In genomic region chr3:51333234-51333889, GRCm38 (mm10) we compare ENCODE assay signal across 9 mouse cellular contexts. TPM values are rescaled to one million over a fixed set of nuclear protein-coding genes. Genes with fewer than 3 reads are reported as not detected.
A peak's percentile ranks its signal among the peaks of the same experiment; 100 is the strongest.
DNase-seq lines count a peak whose midpoint lies in the region; ATAC-seq and TF ChIP-seq lines count a peak whose summit lies in the region.
"Had no signal": no experiment of that assay in that cellular context is flagged by ENCODE, and none has a peak within 500 bp of the region (broad histone marks: within the 10 kb centered on the region; RNA-seq: fewer than 3 reads in every experiment).

No protein-coding gene starts in this region.

- H3K79me2 ChIP-seq in myocyte (ENCODE audit: control insufficient read depth, insufficient read depth), result peaks cover 36% of the 10 kb centered on the region

- no peak overlapping the region for H3K27ac ChIP-seq in embryonic facial prominence, embryonic 14.5 days (replicated peaks; ENCODE audit: low read depth, low read length)
- no peak overlapping the region; the same call in 1 of the 2 replicates for H3K27ac ChIP-seq in limb, embryonic 14.5 days (replicated peaks; ENCODE audit: low read depth, low read length)
- H3K27ac ChIP-seq: stomach, embryonic 15.5 days had no signal

- 0 out of 2 replicates have a peak overlapping the region, but pooled peaks have one; percentile 2 for H3K4me2 ChIP-seq in embryonic facial prominence, embryonic 14.5 days (ENCODE audit: low read depth, low read length)
- H3K4me2 ChIP-seq in limb, embryonic 14.5 days (replicated peaks; ENCODE audit: low read depth, low read length, severe bottlenecking), result peak overlapping the region; percentile 27
- peak overlapping the region; percentile 63 for H3K4me2 ChIP-seq in myocyte (ENCODE audit: low read depth)
- H3K4me2 ChIP-seq: stomach, embryonic 15.5 days had no signal

- TF ChIP-seq POLR2A in limb, embryonic 14.5 days (IDR thresholded peaks at IDR 0.05; ENCODE audit: borderline replicate concordance, extremely low read depth, insufficient read depth, insufficient read length), result no peak
- TF ChIP-seq POLR2A in myocyte (IDR thresholded peaks at IDR 0.05; ENCODE audit: insufficient read length, low read depth), result no peak

- peak; percentile 41; the same call in 1 of the 2 replicates for ATAC-seq in embryonic facial prominence, embryonic 14.5 days (ENCODE audit: low read depth)
- peak; percentile 55; the same call in 1 of the 2 replicates for ATAC-seq in limb, embryonic 14.5 days (ENCODE audit: low FRiP score, low read depth)

- no peaks in the 10 kb centered on the region for H3K4me1 ChIP-seq in embryonic facial prominence, embryonic 14.5 days (ENCODE audit: control insufficient read depth, insufficient read depth, low read length)
- H3K4me1 ChIP-seq in limb, embryonic 14.5 days (ENCODE audit: control insufficient read depth, insufficient read depth, low read length), result peaks cover 14% of the 10 kb centered on the region

- intact Hi-C loops in heart, postnatal 14 days (cut with DNase I), result no loop called here

- WGBS in embryonic facial prominence, embryonic 14.5 days, result 50% methylated on average over 10 of the region's 10 CpGs
- WGBS in limb, embryonic 14.5 days, result 33% methylated on average over 10 of the region's 10 CpGs

- no peak overlapping the region for H3K9ac ChIP-seq in embryonic facial prominence, embryonic 14.5 days (ENCODE audit: low read depth, low read length)
- H3K9ac ChIP-seq in limb, embryonic 14.5 days (ENCODE audit: low read depth, low read length, severe bottlenecking), result no peak overlapping the region
- H3K9ac ChIP-seq: stomach, embryonic 15.5 days had no signal

- H3K4me3 ChIP-seq in embryonic facial prominence, embryonic 14.5 days (ENCODE audit: low read depth, low read length), result no peak overlapping the region
- no peak overlapping the region for H3K4me3 ChIP-seq in limb, embryonic 14.5 days (replicated peaks; ENCODE audit: low read length)
- no peak overlapping the region for H3K4me3 ChIP-seq in myocyte
- H3K4me3 ChIP-seq: stomach, embryonic 15.5 days had no signal

- no peaks in the 10 kb centered on the region for H3K9me3 ChIP-seq in embryonic facial prominence, embryonic 14.5 days (ENCODE audit: control insufficient read depth, low read length)
- H3K9me3 ChIP-seq in limb, embryonic 14.5 days (ENCODE audit: control insufficient read depth, low read length), result no peaks in the 10 kb centered on the region
- H3K9me3 ChIP-seq: stomach, embryonic 15.5 days had no signal

- no peak overlapping the region for H3ac ChIP-seq in myocyte (ENCODE audit: control insufficient read depth, insufficient read length)

- H3K36me3 ChIP-seq in embryonic facial prominence, embryonic 14.5 days (ENCODE audit: control insufficient read depth, insufficient read depth, low read length), result no peaks in the 10 kb centered on the region
- no peaks in the 10 kb centered on the region for H3K36me3 ChIP-seq in limb, embryonic 14.5 days (ENCODE audit: control insufficient read depth, insufficient read depth, low read length)
- H3K36me3 ChIP-seq in myocyte (ENCODE audit: control insufficient read depth, insufficient read depth), result no peaks in the 10 kb centered on the region
- H3K36me3 ChIP-seq: stomach, embryonic 15.5 days had no signal

- no peaks in the 10 kb centered on the region for H3K27me3 ChIP-seq in embryonic facial prominence, embryonic 14.5 days (replicated peaks; ENCODE audit: control insufficient read depth, insufficient read depth, low read length)
- no peaks in the 10 kb centered on the region for H3K27me3 ChIP-seq in limb, embryonic 14.5 days (ENCODE audit: control insufficient read depth, insufficient read depth, low read length)
- no peaks in the 10 kb centered on the region for H3K27me3 ChIP-seq in myocyte (ENCODE audit: control insufficient read depth, insufficient read depth, insufficient read length)
- H3K27me3 ChIP-seq: stomach, embryonic 15.5 days had no signal

- peak; percentile 23 for DNase-seq in urinary bladder, postnatal 25 days (ENCODE audit: low spot score)
- DNase-seq in urinary bladder, postnatal 4 days (ENCODE audit: low spot score in 2 of 2), result no peak
- peak; percentile 40 for DNase-seq in embryonic facial prominence, embryonic 14.5 days (ENCODE audit: low spot score)
- peak; percentile 36 to 37 for DNase-seq in heart, postnatal 14 days
- DNase-seq in limb, embryonic 14.5 days (ENCODE audit: low spot score), result no peak
- DNase-seq in retina, embryonic 14.5 days (ENCODE audit: low spot score), result no peak
- DNase-seq in cerebellum, adult 11 months, result no peak

TF ChIP-seq in myocyte, 11 proteins besides CTCF, POLR2A, EP300 and RAD21:
- TF ChIP-seq USF1 (IDR thresholded peaks at IDR 0.05; ENCODE audit: low read depth) (peak; percentile 60), POLR2AphosphoS2 (IDR thresholded peaks at IDR 0.05; ENCODE audit: insufficient read length, low read depth) (no peak), CEBPB (IDR thresholded peaks at IDR 0.05; ENCODE audit: insufficient read depth, poor library complexity, severe bottlenecking) (no peak), MYOD1 (IDR thresholded peaks at IDR 0.05; ENCODE audit: control insufficient read depth in 1 of 3, insufficient read length in 2 of 3, low read depth in 2 of 3) (peak in 2 of 3 experiments; percentile 30 to 49), MYOG (IDR thresholded peaks at IDR 0.05; ENCODE audit: control insufficient read depth in 1 of 3, insufficient read depth in 1 of 3, insufficient read length in 2 of 3, low read depth in 2 of 3) (peak in 1 of 3 experiments; percentile 71)

RNA-seq across cellular contexts. Expression of gene Elf2, which starts 7.1 kb away (rescaled TPM):
- polyA plus RNA-seq in embryonic facial prominence, embryonic 14.5 days (2014; fragmentation: Nextera tagmentation; extraction: Ambion mirVana), result 55.3 and 56.8 TPM in 2 replicates
- total RNA-seq in heart, postnatal 14 days (2021), result 10 to 100 TPM; 72.0 to 72.9 TPM
- polyA plus RNA-seq in limb, embryonic 14.5 days (2012; rRNA removed), result 60.8 and 61.4 TPM in 2 replicates
- polyA plus RNA-seq in limb, embryonic 14.5 days (2014; fragmentation: Nextera tagmentation; extraction: Ambion mirVana), result 59.3 and 64.0 TPM in 2 replicates
- polyA plus RNA-seq in myocyte (2012; fragmentation: generic; extraction: Trizol), result 18.2 TPM

Comparison
In these comparisons a context has a peak if more than half of its experiments do, and no peak if none do; other contexts are left out.
1. DNase-seq: peak in urinary bladder, postnatal 25 days (single experiment), embryonic facial prominence, embryonic 14.5 days (single experiment) and heart, postnatal 14 days (2 of 2); none in urinary bladder, postnatal 4 days (0 of 2), limb, embryonic 14.5 days (single experiment), retina, embryonic 14.5 days (single experiment) and cerebellum, adult 11 months (single experiment).
2. H3K4me2 ChIP-seq: peak in every context shown above with its lines; median percentile 63 in myocyte; 27 in limb, embryonic 14.5 days; 2 in embryonic facial prominence, embryonic 14.5 days.